Mouse (Mus musculus) kidney, postnatal 25 days (tissue): ENCODE measurements around the gene Mgat4b.

Source experiments
- DNase-seq, 2 experiments: peaks; one replicate each; pipeline ENCODE4 v3.0.0; 2021; ENCODE audit warnings: mixed read lengths in 2 of 2

Gene Mgat4b

DNA sequence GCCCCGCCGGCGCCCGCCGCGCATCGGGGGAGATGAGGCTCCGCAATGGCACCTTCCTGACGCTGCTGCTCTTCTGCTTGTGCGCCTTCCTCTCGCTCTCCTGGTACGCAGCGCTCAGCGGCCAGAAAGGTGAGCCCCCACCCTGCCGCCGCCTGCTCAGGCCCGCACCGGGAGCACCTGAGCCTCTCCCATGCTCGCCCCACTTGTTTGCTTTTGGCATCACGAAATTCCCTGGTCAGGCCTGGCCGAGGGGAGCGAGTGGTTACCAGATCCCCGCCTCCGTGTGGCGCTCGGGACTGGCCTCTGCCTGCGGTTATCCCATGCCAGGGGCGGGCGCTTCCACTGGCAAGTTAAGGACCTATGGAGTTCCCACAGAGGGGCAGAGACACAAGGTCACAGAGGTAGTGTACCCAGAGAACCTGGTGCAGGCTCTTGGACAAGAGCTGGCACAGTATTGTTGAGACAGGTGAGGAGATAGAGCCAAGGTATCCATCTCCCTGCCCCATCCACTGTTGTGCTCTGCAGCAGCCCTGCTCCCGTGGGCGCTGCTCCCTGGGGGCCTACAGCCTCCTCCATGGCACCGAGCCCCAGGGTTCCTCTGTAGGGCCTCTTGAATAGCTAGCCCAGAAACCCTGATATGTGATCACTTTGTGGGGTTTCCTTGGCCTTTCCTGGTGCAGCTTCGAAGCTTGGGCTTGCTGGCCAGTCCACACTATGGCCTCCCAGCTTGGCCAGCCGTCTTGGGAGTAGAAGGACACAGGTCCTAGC is 15.1 kb downstream of the Mgat4b start:
- peak; percentile 64 to 85 for DNase-seq

DNA sequence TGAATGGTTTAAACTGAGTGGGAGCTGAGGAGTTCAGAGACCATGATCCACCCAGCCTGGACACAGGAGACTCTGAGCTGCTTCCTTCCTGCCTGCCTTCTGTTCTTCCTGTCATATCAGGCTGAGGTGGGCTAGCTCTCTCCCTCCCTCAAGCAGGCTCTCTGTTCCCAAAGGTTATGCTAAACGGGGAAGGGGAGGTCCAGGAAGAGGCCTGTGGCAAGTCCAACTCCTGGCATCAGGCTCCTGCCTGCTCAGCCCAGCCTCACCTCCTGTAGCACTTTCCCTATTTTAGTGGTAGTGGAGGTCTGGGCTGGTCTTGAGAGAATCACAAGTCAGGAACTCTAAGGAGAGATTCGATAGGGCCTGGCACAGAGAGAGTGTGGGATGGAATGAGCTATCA is 15.7 kb downstream of the Mgat4b start:
- peak in 1 of 2 experiments; percentile 52 for DNase-seq

DNA sequence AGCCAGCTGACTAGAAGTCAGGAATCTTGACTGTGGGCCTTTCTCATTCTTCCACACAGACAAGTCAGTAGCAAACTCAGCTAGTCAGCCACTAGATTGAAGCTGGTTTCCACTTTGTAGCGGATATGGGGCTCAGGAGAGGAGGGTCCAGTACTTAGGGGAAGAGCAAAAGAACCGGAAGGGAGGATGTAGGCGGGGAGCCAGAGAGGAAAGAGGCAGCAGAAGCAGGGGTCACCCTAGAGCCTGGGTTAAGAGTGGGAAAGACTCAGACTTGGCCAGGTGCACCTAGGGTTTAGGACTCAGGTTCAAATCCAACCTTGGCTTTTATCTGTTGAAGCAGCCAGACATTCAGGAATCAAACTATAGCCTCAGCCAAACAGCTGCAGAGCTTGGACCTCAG is 16.5 kb downstream of the Mgat4b start:
- DNase-seq: peak; percentile 41 to 52

DNA sequence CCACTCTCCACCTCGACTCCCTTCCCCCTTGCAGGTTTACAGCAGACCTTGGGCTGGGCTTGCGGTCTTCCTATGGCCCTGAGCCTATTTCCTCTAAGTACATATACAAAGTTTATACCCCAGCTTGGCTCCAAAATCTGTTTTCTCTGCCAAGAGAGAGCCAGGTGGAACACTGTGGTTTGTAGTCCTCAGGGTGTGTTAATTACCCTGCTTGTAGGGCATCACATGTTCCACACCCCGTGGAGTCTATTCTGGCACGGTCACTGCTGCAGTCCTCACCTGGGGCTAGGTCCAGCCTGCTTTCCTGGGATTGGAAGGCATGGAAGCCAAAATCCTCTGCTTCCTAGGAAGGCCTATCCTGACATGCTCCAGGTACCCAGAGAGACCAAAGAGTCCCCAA is 17.0 kb downstream of the Mgat4b start:
- peak; percentile 29 to 73 for DNase-seq

DNA sequence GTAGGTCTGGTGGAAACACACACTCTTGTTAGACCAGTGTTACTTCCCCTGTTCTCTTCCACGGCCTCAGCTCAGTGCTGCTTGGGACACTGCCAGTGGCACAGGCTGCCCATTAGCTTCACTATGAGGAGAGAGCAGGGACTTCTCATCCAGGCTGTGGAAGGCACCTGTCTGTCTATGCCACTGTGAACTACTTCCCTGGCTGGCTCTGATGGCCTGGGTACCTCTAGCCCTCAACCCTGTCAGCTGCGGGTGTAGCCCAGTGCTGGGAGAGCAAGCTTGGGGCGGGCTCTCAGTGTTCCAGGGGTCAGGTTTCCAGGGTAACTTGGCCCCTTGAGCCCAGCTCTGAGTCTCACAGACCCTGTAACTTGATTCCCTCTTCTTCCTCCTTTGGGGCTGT is 18.1 kb downstream of the Mgat4b start:
- DNase-seq: peak; percentile 34 to 65

DNA sequence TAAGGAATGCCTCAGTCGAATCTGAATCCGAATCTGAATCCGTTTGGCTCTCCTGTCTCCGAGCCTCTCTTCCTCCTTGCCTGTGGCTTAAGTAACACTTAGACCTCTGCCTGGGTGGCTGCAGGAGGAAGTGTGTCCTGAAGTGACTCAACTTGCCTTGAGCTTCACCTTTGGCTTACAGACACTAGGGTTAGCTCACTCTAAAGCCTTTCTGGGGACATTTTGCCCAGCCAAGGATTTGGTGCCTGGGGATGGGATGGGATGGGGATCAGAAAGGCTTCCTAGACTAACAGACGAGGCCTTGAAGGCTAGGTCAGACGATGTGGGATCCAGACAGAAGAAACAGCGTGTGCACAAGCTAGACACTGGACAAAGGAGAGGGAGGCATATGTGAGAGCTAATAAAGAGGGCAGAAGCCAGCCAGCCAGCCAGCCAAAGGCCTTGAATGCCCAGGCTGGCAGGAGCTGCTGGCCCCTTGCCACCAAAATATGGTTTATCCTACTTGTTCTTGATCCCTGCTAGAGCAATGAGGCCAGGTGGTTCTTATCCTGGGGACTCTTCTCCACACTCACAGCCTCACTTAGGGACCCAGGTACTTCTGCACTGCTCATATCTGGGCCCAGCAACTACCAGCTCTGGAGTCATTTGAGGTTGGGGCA is 18.7 kb downstream of the Mgat4b start:
- DNase-seq: peak in 1 of 2 experiments; percentile 54

DNA sequence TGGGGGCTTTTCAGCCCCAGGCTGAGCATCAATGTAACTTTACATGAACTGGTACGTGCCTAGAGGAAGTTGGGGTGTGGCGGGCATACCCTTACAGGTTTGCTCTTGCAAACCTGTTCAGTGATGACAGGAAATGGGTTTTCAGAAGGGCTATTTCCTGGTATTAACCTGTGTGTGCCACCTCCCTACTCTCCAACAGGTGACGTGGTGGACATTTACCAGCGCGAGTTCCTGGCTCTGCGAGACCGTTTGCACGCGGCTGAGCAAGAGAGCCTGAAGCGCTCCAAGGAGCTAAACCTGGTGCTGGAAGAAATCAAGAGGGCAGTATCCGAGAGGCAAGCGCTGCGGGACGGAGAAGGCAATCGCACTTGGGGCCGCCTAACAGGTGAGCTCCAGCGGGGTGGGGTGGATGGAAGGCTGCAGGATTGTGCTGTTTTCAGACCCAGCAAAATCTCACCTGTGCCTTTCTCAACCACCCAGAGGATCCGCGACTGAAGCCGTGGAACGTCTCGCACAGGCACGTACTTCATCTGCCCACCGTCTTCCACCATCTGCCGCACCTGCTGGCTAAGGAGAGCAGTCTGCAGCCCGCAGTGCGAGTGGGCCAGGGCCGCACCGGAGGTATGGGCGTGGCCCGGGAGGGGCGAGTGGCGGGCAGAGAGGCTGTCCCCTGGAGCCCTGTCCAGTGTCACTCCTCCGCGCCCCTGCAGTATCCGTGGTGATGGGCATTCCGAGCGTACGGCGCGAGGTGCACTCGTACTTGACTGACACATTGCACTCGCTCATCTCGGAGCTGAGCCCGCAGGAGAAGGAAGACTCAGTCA is 20.0 kb downstream of the Mgat4b start:
- DNase-seq: no peak

DNA sequence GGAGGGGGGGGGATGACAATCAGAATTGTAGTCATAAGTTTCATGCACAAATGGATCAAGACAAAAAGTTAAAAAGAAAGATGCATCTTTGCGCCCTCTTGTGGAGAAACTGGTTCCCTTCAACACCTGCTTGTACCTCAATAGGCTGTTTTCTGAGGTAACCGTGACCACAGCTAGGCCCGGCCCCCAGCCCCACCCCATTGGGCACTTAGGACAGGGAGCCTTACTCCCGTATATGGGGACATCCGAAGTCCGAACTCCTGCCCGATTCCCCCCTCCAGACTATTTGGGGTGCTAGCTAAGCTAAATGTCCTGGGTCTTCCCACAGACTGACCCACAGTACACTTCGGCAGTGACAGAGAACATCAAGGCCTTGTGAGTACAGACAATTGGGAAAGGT is 20.7 kb downstream of the Mgat4b start:
- peak; percentile 68 to 83 for DNase-seq

DNA sequence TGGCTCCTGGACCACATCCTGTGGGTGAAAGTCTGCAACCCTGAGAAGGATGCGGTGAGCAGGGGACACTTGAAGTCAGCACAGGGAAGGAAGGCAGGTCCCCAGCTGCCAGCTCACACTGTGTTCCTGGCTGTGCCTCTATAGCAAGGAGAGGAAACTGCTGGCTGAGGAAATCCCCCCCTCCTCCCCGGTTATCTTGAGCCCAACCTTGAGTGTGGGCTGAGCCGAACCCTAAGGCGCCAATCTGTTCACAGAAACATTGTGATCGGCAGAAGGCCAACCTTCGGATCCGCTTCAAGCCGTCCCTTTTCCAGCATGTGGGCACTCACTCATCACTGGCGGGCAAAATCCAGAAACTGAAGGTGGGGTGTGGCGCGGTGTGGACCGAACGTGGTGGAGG is 22.3 kb downstream of the Mgat4b start:
- no peak for DNase-seq

DNA sequence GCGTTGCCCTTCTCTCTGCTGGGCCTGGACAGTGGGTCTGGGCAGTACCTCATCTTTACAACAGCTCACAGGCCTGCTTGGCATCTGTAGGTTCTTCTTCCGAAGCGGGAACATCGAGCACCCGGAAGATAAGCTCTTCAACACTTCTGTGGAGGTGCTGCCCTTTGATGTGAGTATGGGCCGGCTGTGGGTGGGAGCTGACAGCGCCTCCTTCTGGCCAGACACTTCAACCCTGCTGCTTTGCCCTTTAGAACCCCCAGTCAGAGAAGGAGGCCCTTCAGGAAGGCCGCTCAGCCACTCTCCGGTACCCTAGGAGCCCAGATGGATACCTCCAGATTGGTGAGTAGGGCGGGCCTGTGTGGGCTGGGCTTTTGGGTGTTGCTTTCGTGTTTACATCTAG is 23.3 kb downstream of the Mgat4b start:
- no peak for DNase-seq

DNA sequence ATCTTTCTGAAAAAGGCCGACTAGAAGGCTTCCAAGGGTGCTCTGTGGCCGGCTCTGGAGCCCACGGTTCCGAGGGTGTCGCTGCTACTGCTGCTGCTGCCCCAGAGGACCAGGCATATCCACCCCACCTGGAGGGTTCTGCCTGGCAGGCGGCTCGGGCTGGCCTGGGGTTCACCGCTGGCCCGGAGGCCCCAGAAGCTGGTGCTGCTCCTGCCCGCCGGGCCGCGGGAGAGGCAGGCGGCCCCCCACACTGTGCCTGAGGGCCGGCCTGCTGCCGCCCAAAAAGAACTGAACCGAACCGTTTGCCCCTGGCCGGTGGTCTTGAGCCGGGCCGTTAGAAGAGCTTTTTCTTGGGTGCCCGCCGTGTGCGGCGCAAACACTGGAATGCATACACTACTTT is 23.9 kb downstream of the Mgat4b start:
- no peak for DNase-seq

DNA sequence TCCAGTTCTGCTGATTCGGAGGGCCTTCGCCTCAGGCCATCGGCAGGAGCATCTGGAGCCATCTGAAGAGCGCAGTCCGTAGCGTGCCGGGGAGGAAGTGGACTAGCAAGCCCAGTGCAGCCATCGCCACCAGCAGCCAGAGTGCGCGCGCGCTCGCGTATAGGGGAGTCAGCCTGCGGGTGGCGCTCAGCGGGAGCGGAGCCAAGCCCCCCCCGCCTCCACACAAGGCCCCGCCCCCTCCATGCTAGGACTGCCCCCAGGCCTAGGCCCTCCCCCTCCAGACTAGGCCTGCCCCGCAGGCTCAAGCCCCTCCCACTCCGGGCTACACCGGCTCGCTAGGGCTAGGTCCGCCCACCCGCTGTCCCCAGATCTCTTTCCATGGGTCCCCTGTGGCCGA is 25.8 kb downstream of the Mgat4b start:
- peak; percentile 95 to 97 for DNase-seq

DNA sequence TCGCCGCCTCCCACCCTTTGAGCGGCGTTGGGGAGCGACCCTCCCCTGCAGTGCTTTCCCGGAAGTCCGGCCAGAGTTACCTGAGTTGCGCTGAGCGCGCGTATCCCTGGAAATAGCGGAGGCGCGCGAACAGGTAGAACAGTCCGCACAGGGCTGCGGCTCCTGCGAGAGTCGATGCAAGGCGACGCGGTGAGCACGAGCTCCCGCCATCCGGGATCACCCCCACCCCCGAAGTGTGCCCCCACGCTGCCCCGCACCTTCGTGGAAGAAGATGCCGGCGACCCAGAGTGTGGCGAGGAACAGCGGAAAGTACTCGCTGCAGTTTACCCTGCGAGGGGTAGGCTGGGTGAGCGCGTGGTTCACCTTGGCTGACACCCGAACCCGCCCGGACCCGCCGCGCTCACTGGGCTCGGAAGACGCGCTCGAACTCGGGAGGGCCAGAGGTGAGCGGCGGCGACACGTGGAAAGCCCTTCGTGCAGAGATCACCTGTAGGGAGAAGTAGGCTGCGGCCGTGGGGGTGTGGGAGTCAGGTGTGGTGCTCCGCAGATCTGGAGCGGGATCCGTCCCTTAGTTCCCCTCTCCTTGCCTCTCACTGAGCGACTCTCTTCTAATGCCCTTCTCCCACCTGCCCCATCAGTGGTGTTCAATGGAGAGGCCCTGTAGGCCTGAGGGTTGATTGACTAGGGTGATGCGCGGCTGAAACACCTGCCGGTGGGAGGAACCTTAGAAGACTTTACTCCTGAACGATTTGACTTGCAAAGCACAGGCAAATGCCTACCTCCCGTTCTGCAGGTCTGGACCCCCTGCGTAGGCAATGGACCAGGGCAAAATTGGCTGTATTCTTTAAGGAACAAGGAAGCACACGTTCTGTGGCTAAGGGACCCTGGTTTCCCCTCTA is 26.5 kb downstream of the Mgat4b start:
- peak; percentile 28 to 70 for DNase-seq

DNA sequence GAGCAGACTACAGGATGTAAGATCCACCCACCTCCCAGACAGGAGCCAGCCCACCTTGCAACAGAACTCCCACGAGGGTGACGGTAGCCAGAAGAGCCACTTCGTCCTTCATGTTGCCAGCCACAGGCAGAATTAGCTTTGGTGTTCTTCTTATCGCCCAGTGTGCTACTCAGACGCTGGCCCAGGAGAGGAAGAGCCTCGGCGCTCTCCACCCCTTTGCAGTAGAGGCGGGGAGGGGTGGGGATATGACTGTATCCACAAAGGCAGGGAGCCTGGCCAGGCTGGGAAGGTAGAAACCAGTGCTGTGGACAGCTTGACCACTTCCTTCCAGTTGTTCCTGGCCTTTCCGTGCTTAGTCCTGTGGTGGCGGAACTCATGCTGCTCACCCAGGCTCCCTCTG is 27.6 kb downstream of the Mgat4b start, which contains the start of gene Ltc4s:
Gene Ltc4s, minus strand, starts transcription at position 293 of the 400 bp plus-strand sequence.
- DNase-seq: peak; percentile 42 to 72

DNA sequence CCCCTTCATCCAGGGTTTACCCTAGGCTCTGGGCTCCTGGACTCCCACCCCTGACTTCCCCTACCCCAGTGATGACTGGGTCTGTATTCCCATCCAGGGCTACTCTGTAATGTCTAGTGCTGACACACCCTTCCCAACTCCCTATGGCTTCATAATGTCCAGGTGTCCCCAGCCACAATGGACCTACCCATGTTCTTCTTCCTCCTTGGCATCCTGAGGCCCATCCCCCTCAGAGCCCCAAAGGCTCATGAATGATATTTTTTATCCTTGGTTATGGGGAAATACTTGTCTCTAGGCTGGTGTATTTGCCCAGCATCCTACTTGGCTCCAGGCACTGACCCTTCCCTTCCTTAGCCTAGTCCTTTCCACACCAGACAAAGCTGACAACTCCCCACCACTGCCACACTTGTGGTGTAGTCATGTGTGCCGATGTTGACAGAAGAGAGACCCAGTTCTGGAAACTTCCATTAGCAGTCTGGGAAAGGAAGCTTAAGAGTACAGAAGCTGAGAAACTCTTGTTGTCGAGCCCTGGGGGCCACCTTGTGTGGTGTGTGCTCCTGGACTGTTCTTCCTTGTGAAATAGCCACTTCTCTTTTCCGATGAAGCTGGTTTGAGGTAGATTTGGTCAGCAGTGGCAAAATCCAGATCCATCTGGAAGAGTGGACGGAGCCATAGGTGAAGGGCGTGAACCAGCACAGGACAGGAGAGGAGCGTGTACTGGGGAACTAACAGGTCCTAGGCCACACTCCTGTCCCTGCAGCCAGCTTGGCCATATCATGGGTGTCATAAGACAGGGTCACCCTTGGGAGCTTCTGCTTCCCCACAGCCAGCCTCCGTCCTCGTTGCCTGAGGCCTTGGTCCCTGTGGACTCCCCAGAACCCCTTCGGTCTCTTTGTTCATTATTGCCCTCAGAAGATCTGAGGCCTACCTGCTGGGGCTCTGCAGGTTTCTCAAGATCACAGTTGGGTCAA is 28.4 kb downstream of the Mgat4b start:
- DNase-seq: no peak

DNA sequence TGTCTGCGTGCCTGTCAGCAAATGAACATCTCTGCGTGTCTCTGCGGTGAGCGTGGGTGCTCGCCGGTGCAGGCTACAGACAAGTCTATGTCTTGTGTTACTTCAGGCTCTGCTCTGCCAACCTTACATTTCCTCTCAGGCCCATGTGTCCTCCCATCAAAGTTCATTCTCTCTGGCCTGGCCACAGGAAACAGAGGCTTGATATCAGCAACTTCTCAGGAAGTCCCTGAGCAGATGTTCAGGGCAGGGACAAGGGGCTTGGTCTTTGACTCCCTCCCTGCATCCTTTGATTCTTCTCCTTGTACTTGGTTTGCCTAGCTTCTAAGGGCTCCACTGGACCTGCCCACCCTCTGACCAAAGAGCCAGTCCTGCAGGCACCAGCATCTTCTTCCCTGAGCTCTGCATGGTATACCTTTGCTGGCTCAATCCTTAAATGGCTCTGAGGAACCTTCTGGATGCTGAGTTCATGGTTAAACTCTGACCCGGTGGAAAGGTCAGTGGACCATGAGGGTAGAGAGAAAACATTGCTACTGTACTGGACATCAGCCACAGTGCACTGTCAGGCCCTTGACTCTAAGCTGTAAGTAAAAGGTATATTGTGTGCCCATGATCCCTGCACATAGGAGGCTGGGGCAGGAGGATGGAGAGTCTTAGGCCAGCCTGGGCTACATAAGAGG is 29.7 kb downstream of the Mgat4b start:
- DNase-seq: peak; percentile 63 to 81

DNA sequence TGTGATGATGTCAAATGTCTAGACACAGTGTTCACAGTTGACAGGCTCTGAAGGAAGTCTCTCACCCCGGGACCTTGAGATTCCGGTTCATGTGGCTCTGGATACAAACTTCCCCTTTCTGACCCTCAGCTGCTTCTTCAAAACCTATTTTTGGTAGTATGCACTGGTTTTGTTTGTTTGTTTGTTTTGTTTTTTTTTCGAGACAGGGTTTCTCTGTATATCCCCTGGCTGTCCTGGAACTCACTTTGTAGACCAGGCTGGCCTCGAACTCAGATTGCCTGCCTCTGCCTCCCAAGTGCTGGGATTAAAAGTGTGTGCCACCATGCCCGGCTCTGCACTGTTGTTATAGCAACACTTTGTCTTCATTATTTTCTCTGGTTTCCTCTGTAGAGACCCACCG is 33.2 kb downstream of the Mgat4b start:
- no peak for DNase-seq

DNA sequence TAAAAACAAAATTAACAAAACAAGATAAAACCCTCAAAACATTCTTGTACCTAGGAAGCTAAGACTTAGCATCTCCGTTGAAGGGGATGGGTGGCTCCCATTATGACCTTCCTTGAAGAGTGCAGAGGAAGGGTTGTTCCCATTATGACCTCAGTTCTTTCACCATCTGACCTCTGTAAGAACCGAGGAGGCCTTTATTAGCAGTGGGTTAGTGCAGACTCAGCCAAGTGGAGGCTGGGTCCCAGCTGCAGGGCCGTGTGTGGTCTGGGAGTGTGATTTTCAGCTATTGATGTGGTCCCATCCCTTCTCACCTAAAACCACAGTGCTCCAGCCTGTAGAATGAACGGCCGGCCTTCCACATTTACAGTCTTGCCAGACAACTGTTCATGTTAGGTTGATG is 34.6 kb downstream of the Mgat4b start:
- DNase-seq: no peak

DNA sequence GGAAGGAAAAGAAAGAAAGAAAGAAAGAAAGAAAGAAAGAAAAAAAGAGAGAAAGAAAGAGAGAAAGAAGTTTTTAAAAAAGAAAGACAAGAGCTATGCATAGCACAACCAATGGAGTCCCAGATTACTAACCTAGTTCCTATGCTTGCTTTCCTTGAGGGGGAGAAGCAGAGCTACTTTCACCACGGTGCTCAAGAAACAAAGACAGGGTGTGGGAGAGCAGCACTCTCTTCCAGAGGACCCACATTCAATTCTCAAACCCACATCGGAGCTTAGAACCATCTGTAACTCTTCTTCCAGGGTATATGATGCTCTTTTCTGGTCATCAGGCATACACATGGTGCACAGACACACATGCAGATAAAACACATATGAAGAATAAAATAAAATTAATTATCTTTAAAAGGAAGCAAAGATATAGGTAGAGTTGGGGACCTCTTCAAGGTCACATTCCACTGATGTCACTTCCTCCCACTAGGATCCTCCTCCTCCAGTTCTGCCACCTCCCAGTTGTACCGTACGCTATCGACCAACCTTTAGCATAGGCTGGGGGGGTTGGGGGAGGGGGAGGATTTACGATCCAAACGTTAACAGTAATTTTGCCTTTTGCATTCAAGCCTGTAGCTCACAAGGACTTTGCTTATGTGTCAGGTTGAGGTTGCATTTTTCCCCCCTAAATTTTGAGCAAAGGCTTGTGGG is 37.9 kb downstream of the Mgat4b start:
- DNase-seq: no peak

DNA sequence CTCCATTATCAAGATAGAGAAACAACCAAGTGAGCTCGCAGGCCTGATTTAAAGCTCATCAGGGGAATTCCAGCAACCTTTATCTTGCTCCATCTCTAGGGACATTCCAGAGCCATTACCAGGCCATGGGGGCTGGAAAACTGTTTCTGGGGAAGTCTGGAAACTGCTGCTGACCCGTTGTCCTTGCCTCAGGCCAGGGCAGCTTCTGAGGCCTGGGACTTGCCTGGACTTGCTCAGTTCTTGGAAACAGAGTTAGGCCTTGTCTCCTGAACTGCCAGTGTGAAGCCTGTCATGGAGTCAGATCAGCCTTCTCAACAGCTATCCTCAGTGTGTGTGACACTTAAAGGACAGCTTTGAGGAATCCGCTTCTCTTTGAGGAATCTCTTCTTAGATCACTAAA is 41.5 kb downstream of the Mgat4b start:
- peak; percentile 47 to 81 for DNase-seq
